Mouse (Mus musculus) inflammation-experienced regulatory T-cells, adult 6 months (primary cell): ENCODE results near the gene Pim1. TPM values are rescaled to one million over a fixed set of nuclear protein-coding genes. Genes with fewer than 3 reads are reported as not detected.

Experiments used
- ATAC-seq: one replicate; pipeline ENCODE4 v1.8.0; 2017
- polyA plus RNA-seq, 3 experiments: library from polyadenylated mRNA; unstranded; fragments of 100-300 nt; shearing (Covaris generic); gene quantifications; one replicate each; pipeline ENCODE4 v1.2.1; 2017

Pim1 gene
- polyA plus RNA-seq, 3 experiments from 2014 or later, result 255 to 344 (median 288) TPM

- ATAC-seq, result no peak
Measured at GRCm38 (mm10) chr17:29528568-29529187, 38.1 kb downstream of the Pim1 start.

- ATAC-seq, result no peak
Measured at GRCm38 (mm10) chr17:29530508-29530907, 40.0 kb downstream of the Pim1 start.

DNA sequence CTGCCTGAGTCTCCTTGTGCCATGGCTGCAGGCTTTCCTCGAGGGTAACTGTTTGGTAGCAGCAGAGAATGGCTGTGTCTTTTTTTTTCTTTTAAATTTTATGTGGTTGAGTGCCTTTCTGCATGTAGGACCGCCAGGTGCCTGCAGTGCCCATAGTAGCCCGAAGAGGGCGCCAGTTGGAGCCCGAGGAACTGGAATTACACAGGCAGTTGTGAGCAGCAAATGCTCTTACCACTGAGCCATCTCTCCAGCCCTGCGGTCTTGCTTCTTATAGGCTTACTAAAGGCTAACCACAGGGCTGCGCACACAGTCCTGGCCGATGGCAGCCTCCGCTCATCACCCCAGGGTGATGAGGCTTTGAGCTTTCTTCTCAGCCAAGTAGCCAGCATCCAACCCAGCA, 40.7 kb downstream of the Pim1 start:
- ATAC-seq, result no peak

- ATAC-seq, result peak; percentile 94
Measured at GRCm38 (mm10) chr17:29531757-29532384, 41.3 kb downstream of the Pim1 start.

DNA sequence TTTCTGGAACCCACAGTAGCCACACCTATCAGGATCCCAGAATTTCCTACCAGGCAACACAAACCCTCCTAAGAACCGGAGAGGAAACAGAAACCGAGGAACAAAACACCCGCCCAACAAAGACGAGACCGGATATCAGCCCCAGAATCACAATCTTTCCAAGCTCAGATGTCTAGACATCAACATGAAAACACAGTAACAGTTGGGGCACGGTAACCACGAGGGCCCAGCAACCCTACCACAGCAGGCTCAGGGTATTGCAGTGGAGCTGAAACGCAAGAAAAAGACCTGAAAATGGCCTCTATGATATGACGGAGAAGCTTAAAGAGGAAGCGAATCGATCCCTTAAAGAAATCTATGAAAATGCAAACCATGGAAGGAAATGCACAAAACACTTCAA, 43.3 kb downstream of the Pim1 start:
- ATAC-seq, result peak; percentile 55

- ATAC-seq, result no peak
Measured at GRCm38 (mm10) chr17:29540426-29540825, 49.9 kb downstream of the Pim1 start.

DNA sequence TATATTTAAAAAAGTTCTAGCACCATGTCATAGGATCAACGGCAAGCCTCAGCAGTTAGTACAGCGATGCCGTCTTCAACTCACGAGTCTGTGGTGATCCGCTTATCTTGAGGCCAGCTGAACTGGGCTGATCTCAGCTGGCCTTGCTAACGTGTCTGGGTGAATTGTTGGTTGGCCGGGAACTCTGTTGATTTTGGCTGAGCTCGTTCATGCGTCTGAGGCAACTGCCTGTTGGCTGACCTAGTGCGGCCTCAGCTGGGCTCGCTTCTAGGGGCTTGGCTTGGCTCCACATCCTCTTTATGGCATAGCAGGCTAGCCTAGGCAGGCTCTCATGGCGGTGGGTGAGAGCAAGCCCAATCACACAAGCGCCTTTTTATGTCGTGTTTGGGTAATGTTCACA, 50.9 kb downstream of the Pim1 start:
- no peak for ATAC-seq

DNA sequence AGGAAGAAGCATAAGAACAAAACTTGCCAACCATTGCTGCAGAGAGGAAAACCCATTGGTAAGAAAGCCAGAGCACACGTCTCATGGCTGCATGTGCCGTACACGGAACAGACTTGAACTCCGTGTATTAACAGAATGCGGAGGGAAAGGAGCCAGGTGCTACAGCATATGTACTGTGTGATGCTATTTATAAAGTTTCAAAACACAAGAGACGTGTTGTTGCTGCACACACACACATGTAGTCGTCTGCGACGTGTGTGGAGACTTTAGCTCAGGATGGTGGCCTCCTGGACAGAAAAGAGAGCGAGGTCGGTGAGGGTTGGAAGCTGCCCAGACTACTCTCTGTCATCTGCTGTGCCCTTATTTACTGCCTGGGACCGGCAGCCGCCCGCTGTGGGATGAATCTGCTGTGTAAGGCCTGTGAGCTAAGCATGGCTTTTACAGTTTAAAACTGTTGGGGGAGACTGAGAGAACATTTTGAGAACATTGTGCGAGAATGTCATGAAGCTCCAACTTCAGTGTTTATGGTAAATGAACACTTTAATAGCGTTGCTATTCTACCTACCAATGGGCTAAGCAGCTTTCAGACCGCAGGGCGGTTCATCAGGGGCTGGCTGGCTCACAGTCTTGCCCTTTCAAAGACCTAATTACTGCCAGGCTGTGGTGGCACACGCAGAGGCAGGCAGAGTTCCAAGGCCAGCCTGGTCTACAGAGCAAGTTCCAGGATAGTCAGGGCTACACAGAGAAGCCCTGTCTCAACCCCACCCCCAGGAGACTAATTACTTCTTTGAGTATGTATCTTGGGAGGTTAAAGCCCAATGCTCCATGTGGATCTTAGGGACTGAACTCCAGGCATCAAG, 52.5 kb downstream of the Pim1 start:
- no peak for ATAC-seq

GRCm38 (mm10) chr17:29544064-29544463, 53.5 kb downstream of the Pim1 start:
- no peak for ATAC-seq

DNA sequence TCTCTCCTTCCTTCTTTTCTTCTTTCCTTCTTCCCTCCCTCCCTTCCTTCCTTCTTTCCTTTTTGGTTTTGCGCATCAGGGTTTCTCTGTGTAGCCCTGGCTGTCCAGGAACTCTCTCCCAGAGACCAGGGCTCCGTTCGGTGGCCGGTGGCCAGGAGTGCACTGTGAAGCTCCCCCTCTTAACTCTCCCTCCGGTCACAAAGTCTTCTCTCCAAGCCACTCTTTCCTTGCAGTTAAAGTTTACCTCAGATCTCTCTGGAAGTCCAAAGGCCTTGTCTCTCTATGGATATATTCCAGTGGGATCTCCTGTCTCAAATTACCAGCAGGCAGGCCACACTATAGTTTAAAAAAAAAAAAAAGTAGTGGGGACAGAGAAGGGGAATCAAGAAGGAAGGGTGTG, 54.7 kb downstream of the Pim1 start:
- ATAC-seq, result no peak

Other genes starting within 250 kb of the Pim1 start
- gene Ppil1, start 226.6 kb upstream of the Pim1 start, polyA plus RNA-seq, result 100 to 1,000 TPM in 1 of 3 experiments, 10 to 100 TPM in 2; 59.0 to 107 (median 62.4) TPM
- 100 to 1,000 TPM; 120 to 122 (median 120) TPM for gene BC004004, start 222.0 kb upstream of the Pim1 start, polyA plus RNA-seq
- gene Pi16, start 173.1 kb upstream of the Pim1 start, polyA plus RNA-seq, result under 1 TPM; 0.30 to 0.57 (median 0.53) TPM
- gene Mtch1, start 142.8 kb upstream of the Pim1 start, polyA plus RNA-seq, result 10 to 100 TPM; 13.4 to 15.9 (median 13.4) TPM
- 1 to 10 TPM in 2 of 3 experiments, not detected in 1; 1.5 to 3.3 TPM for gene Fgd2, start 129.8 kb upstream of the Pim1 start, polyA plus RNA-seq
- under 1 TPM in 2 of 3 experiments, not detected in 1; 0.23 to 0.39 TPM for gene Gm17657, start 58.9 kb downstream of the Pim1 start, polyA plus RNA-seq
- gene Tbc1d22b, start 59.0 kb downstream of the Pim1 start, polyA plus RNA-seq, result 10 to 100 TPM in 2 of 3 experiments, 1 to 10 TPM in 1; 9.0 to 11.5 (median 11.4) TPM
- 1 to 10 TPM in 2 of 3 experiments, not detected in 1; 1.1 to 1.3 TPM for gene Tmem217, start 61.6 kb downstream of the Pim1 start, polyA plus RNA-seq
- gene Rnf8, start 124.0 kb downstream of the Pim1 start, polyA plus RNA-seq, result 10 to 100 TPM; 24.6 to 27.5 (median 24.9) TPM
- gene Gm28043, start 124.1 kb downstream of the Pim1 start, polyA plus RNA-seq, result 1 to 10 TPM; 3.7 to 4.4 (median 4.1) TPM
- 100 to 1,000 TPM in 1 of 3 experiments, 10 to 100 TPM in 2; 83.4 to 107 (median 98.4) TPM for gene Cmtr1, start 169.8 kb downstream of the Pim1 start, polyA plus RNA-seq
- gene Ccdc167, start 226.3 kb downstream of the Pim1 start, polyA plus RNA-seq, result 10 to 100 TPM in 1 of 3 experiments, 1 to 10 TPM in 2; 5.5 to 12.3 (median 8.5) TPM